Mouse (Mus musculus) kidney, adult 2 months (tissue): ENCODE data around the gene Layn. TPM values are rescaled to one million over a fixed set of nuclear protein-coding genes. Genes with fewer than 3 reads are reported as not detected.

ENCODE experiments used
- DNase-seq: peaks from one replicate; pipeline ENCODE4 v3.0.0; 2021
- H3K27ac ChIP-seq: fragments of 200-500 bp; 2 replicates; pipeline ENCODE4 v1.5.1; 2012; ENCODE audit warnings: low read depth, low read length, control low read depth, inconsistent platforms; ENCODE audit not compliant: insufficient read depth
- H3K27me3 ChIP-seq: fragments of 200-500 bp; replicated peaks from 2 replicates; pipeline ENCODE4 v1.6.1; 2012; ENCODE audit warnings: mild to moderate bottlenecking, moderate library complexity, low read length, inconsistent platforms; ENCODE audit not compliant: control insufficient read depth, insufficient read depth
- H3K36me3 ChIP-seq: fragments of 200-500 bp; 2 replicates; pipeline ENCODE4 v1.6.1; 2012; ENCODE audit warnings: mild to moderate bottlenecking, moderate library complexity, low read length, inconsistent platforms; ENCODE audit not compliant: control insufficient read depth, insufficient read depth
- H3K4me1 ChIP-seq: fragments of 200-500 bp; 2 replicates; pipeline ENCODE4 v1.6.1; 2011; ENCODE audit warnings: low read length; ENCODE audit not compliant: control insufficient read depth, insufficient read depth
- H3K4me3 ChIP-seq: fragments of 200-500 bp; 2 replicates; pipeline ENCODE4 v1.5.1; 2011; ENCODE audit warnings: mild to moderate bottlenecking, low read depth, low read length, control low read depth; ENCODE audit not compliant: insufficient read depth
- CTCF ChIP-seq: fragments of 200-500 bp; conservative IDR thresholded peaks from 2 replicates; pipeline ENCODE4 v1.5.1; 2011; ENCODE audit warnings: low read depth, mild to moderate bottlenecking, control low read depth, low read length, moderate library complexity, mixed read lengths; ENCODE audit not compliant: insufficient read depth, insufficient read length
- POLR2A ChIP-seq: fragments of 200-500 bp; IDR thresholded peaks from one replicate; pipeline ENCODE4 v1.6.1; 2011; ENCODE audit warnings: low read depth, low read length, control low read depth
- WGBS: fragments of 180-500 bp; shearing (Covaris S2); methylation state at CpG from one replicate; pipeline ENCODE4 v1.1.7; 2018; 5-methylcytosine and 5-hydroxymethylcytosine counted together
- polyA plus RNA-seq: library from polyadenylated mRNA; depleted of rRNA; stranded (reverse); fragments of >200 nt; gene quantifications from 2 replicates; pipeline ENCODE4 v1.2.3, GENCODE M21; 2012; rRNA removed

The Layn gene
- polyA plus RNA-seq, 1 experiment, result 4.5 TPM

GRCm38 (mm10) chr9:51013644-51014043 lies 63.2 kb downstream of the Layn start:
- Histone ChIP-seq H3K36me3 (no peaks in the 10 kb centered on the region), H3K27ac (no peak overlapping the region), H3K27me3 (0 out of 2 replicates have a peak, but pooled peaks cover 1% of the 10 kb centered on the region), H3K4me3 (no peak overlapping the region), H3K4me1 (no peaks in the 10 kb centered on the region)
- DNase-seq, result no peak
- WGBS, result 92% methylated on average over 1 of the region's 1 CpGs
- TF ChIP-seq POLR2A, result no peak

- Histone ChIP-seq H3K36me3 (no peaks in the 10 kb centered on the region), H3K4me1 (no peaks in the 10 kb centered on the region), H3K4me3 (no peak overlapping the region), H3K27ac (no peak overlapping the region), H3K27me3 (no peaks in the 10 kb centered on the region)
- TF ChIP-seq POLR2A, result no peak
- no peak for TF ChIP-seq CTCF
- DNase-seq, result no peak
- WGBS, result 8% methylated on average over 6 of the region's 6 CpGs
Observed at GRCm38 (mm10) chr9:51009656-51009950, 67.3 kb downstream of the Layn start.

GRCm38 (mm10) chr9:51008841-51009655 lies 67.8 kb downstream of the Layn start, which contains the start of gene Sik2:
TSS of gene Sik2 (minus strand) at chr9:51009073.
- peak; percentile 95 for DNase-seq
- under 1% methylated on average over 73 of the region's 85 CpGs for WGBS
- Histone ChIP-seq H3K4me3 (peak within 1 kb of the TSS; percentile 76), H3K27ac (peak within 1 kb of the TSS; percentile 85), H3K27me3 (no peaks in the 10 kb centered on the region), H3K4me1 (no peaks in the 10 kb centered on the region), H3K36me3 (no peaks in the 10 kb centered on the region)
- TF ChIP-seq CTCF (peak; percentile 79), POLR2A (peak; percentile 41)

- under 1% methylated on average over 59 of the region's 65 CpGs for WGBS
- H3K36me3 ChIP-seq, result no peaks in the 10 kb centered on the region
Observed at GRCm38 (mm10) chr9:51008068-51008840, 68.6 kb downstream of the Layn start.

GRCm38 (mm10) chr9:51007726-51008067 lies 69.2 kb downstream of the Layn start:
- DNase-seq, result no peak
- no peak for TF ChIP-seq CTCF
- TF ChIP-seq POLR2A, result no peak
- H3K27me3 ChIP-seq, result no peaks in the 10 kb centered on the region
- H3K4me3 ChIP-seq, result peak overlapping the region; percentile 76
- H3K27ac ChIP-seq, result no peak overlapping the region
- 13% methylated on average over 10 of the region's 10 CpGs for WGBS
- H3K36me3 ChIP-seq, result no peaks in the 10 kb centered on the region
- H3K4me1 ChIP-seq, result no peaks in the 10 kb centered on the region

More at GRCm38 (mm10) chr9:51008068-51008840, 68.6 kb downstream of the Layn start:
- DNase-seq, result peak; percentile 36
- Histone ChIP-seq H3K4me1 (no peaks in the 10 kb centered on the region), H3K27me3 (no peaks in the 10 kb centered on the region), H3K4me3 (peak overlapping the region; percentile 76), H3K27ac (peak overlapping the region; percentile 85)
- no peak for TF ChIP-seq POLR2A
- no peak for TF ChIP-seq CTCF

- Histone ChIP-seq H3K36me3 (no peaks in the 10 kb centered on the region), H3K27me3 (no peaks in the 10 kb centered on the region), H3K27ac (no peak overlapping the region), H3K4me3 (no peak overlapping the region), H3K4me1 (no peaks in the 10 kb centered on the region)
- peak; percentile 70 for DNase-seq
- peak; percentile 37 for TF ChIP-seq CTCF
- no peak for TF ChIP-seq POLR2A
- WGBS, result 6% methylated on average over 4 of the region's 4 CpGs
Observed at GRCm38 (mm10) chr9:51006846-51007245, 70.0 kb downstream of the Layn start.

Other genes starting within 250 kb of the Layn start
- gene Ppp2r1b, start 231.8 kb downstream of the Layn start, polyA plus RNA-seq, result 10.2 and 13.0 TPM in 2 replicates
- gene Sik2, start 68.0 kb downstream of the Layn start, polyA plus RNA-seq, result 18.5 and 20.0 TPM in 2 replicates
- not detected in 2 replicates for gene Btg4, start 16.2 kb downstream of the Layn start, polyA plus RNA-seq
- not detected in 2 replicates for gene 4833427G06Rik, start 25.0 kb upstream of the Layn start, polyA plus RNA-seq
- gene Gm32742, start 88.4 kb upstream of the Layn start, polyA plus RNA-seq, result 0.02 TPM in 1 of 2 replicates, not detected in the other
- 0.35 and 3.4 TPM in 2 replicates for gene Pou2af1, start 136.6 kb upstream of the Layn start, polyA plus RNA-seq
- 1.9 and 2.5 TPM in 2 replicates for gene Colca2, start 201.5 kb upstream of the Layn start, polyA plus RNA-seq